Mouse (Mus musculus) cerebellum, adult 2 months (tissue): ENCODE data around the gene Rps3. TPM values are rescaled to one million over a fixed set of nuclear protein-coding genes. Genes with fewer than 3 reads are reported as not detected.

Experiments used
- DNase-seq, 2 experiments: peaks; one replicate each; pipeline ENCODE4 v3.0.0; 2021
- H3K27ac ChIP-seq: fragments of 200-500 bp; 2 replicates; pipeline ENCODE4 v1.5.1; 2012; ENCODE audit warnings: low read length, control low read depth, inconsistent platforms; ENCODE audit not compliant: insufficient read depth
- H3K27me3 ChIP-seq: fragments of 200-500 bp; 2 replicates; pipeline ENCODE4 v1.6.1; 2012; ENCODE audit warnings: inconsistent platforms, mild to moderate bottlenecking, low read length, moderate library complexity; ENCODE audit not compliant: control insufficient read depth, insufficient read depth
- H3K4me1 ChIP-seq: fragments of 200-500 bp; 2 replicates; pipeline ENCODE4 v1.6.1; 2011; ENCODE audit warnings: low read length; ENCODE audit not compliant: control insufficient read depth, insufficient read depth
- H3K4me3 ChIP-seq: fragments of 200-500 bp; replicated peaks from 2 replicates; pipeline ENCODE3; 2011; ENCODE audit warnings: mild to moderate bottlenecking, low read depth, low read length, control low read depth; ENCODE audit not compliant: insufficient read depth
- CTCF ChIP-seq: fragments of 200-500 bp; IDR thresholded peaks from 2 replicates; pipeline ENCODE4 v1.5.1; 2011; ENCODE audit warnings: low read depth, mild to moderate bottlenecking, control low read depth, low read length, moderate library complexity, borderline replicate concordance; ENCODE audit not compliant: insufficient read depth
- POLR2A ChIP-seq: fragments of 200-500 bp; IDR thresholded peaks from 2 replicates; pipeline ENCODE4 v1.6.1; 2011; ENCODE audit warnings: low read length, control low read depth, borderline replicate concordance; ENCODE audit not compliant: insufficient read depth
- WGBS: fragments of 180-500 bp; shearing (Covaris S2); methylation state at CpG from one replicate; pipeline ENCODE4 v1.1.7; 2018; 5-methylcytosine and 5-hydroxymethylcytosine counted together
- polyA plus RNA-seq: library from polyadenylated mRNA; depleted of rRNA; stranded (reverse); fragments of >200 nt; gene quantifications from 2 replicates; pipeline ENCODE4 v1.2.3, GENCODE M21; 2012

Gene Rps3
- polyA plus RNA-seq, 1 experiment = 434 TPM

DNA sequence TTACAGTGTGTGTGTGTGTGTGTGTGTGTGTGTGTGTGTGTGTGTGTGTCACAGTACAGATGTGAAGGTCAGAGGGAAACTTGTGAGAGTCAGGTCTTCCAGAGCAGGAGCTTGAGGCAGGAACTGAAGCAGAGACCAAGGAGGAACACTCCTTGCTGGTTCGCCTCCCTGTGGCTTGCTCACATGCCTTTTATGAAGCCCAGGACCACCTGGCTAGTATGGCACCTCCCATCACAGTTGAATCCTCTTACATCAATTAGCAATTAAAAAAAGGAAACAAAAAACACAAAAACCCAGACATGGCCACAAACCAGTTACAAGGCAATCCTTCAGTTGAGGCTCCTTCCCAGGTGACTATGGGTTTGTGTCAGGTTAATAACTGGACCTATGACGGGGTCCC, 20.4 kb downstream of the Rps3 start:
- Histone ChIP-seq H3K27me3 (no peaks in the 10 kb centered on the region), H3K4me1 (peaks cover 23% of the 10 kb centered on the region), H3K27ac (no peak overlapping the region), H3K4me3 (no peak overlapping the region)
- no peak for DNase-seq
- 91% methylated on average over 2 of the region's 2 CpGs for WGBS
- TF ChIP-seq POLR2A = no peak
- TF ChIP-seq CTCF = no peak

DNA sequence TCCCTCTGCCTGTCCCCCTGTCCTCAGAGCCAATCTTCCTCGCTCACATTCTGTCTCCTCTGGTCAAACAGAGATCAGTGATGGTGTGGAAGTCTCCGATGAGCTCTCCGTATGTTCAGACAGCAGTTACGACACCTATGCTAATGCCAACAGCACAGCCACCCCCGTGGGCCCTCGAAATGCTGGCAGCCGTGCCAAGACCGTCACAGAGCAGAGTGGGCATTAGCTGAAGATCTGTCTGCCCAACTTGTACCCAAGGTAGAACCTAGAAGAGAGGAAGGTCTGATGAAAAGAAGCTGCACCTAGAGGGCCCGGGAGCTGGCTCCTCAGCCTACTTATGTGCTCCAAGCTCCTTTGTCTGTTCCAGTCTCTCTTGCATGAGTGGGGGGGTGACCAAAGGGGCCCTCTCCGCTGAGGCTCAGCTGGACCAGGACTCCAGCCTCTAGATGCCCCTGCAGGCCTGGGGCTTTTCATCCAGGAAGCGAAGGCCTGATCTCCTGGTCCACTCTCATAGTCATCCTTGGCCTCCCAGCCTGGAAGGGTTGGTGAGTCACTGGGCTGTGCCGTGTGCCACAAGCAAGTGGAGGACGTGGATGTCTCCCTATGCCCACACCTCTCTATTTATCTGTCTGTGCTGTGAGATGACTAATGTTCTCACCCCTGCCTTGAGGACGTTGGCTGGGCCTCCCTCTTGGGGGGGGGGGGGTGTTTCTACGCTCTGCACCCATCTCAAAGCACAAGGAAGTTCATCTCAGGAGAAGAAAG, 23.5 kb downstream of the Rps3 start:
- no peaks in the 10 kb centered on the region for H3K27me3 ChIP-seq
- H3K4me1 ChIP-seq = peaks cover 4% of the 10 kb centered on the region
- no peak for DNase-seq
- H3K4me3 ChIP-seq = no peak overlapping the region
- TF ChIP-seq CTCF (no peak), POLR2A (no peak)
- no peak overlapping the region for H3K27ac ChIP-seq
- WGBS = 70% methylated on average over 15 of the region's 15 CpGs

DNA sequence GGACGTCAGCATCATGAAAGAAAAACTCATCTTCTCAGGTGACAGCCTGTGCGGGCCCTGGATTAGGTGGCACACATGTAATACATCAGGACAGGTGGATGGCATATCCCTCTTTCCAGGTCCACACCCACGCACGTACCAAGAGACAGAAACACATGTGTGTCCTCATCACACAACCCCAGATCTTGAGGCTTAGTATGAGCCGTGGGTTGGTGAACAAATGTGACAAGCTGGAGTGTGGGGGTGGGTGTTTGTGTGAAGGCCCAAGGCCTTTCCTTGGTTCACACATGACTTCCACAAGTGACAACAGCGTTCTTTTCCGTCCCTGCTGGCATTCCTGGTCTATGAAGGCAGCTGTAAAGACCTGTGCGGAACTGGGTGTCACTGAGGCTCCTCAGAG, 24.7 kb downstream of the Rps3 start:
- DNase-seq = no peak
- no peak overlapping the region for H3K27ac ChIP-seq
- 0 out of 2 replicates have a peak, but pooled peaks cover 2% of the 10 kb centered on the region for H3K4me1 ChIP-seq
- WGBS = 95% methylated on average over 8 of the region's 8 CpGs
- H3K4me3 ChIP-seq = no peak overlapping the region
- no peaks in the 10 kb centered on the region for H3K27me3 ChIP-seq
- TF ChIP-seq POLR2A (no peak), CTCF (no peak)

DNA sequence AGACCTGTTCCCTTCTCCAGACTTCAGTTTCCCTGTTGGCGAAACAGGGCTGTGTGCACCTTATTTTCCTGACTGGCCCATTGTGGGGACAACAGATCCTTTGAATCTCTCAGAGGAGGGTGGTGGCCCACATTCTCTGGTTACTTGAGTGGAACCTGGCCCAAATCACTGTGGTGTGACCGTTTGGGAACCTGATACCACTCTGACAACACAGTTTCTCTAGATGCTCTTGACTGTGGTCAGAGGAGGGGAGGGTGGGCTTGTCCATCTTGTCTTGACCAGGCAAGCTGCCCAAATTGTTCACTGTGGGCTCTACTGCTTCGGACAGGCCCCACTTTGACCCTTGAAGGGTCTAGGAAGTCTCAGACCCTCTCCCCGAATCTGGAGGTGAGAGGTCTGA, 29.5 kb downstream of the Rps3 start:
- no peak for DNase-seq
- Histone ChIP-seq H3K27me3 (no peaks in the 10 kb centered on the region), H3K27ac (no peak overlapping the region), H3K4me1 (peaks cover 2% of the 10 kb centered on the region; the same call in 1 of the 2 replicates), H3K4me3 (no peak overlapping the region)
- 70% methylated on average over 4 of the region's 4 CpGs for WGBS
- TF ChIP-seq CTCF (no peak), POLR2A (no peak)

DNA sequence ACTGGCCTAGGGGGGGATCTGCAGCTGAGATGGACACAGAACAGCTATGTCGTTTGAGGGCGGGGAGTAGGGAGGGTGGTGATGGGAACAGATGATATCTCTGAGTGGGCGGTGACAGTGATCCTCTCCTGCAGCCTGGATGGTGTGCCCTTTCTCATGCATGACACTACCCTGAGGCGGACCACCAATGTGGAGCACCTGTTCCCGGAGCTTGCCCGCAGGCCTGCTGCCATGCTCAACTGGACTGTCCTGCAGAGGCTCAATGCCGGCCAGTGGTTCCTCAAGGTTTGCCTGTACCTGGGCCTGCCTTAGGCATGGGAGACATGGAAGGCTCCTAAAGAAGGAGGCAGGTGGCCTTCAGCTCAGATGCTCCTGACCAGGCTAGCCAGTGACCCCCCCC, 30.7 kb downstream of the Rps3 start:
- 88% methylated on average over 7 of the region's 7 CpGs for WGBS
- no peak for DNase-seq
- TF ChIP-seq CTCF = no peak
- no peak for TF ChIP-seq POLR2A
- H3K4me3 ChIP-seq = no peak overlapping the region
- no peaks in the 10 kb centered on the region for H3K27me3 ChIP-seq
- peaks cover 2% of the 10 kb centered on the region; the same call in 1 of the 2 replicates for H3K4me1 ChIP-seq
- H3K27ac ChIP-seq = no peak overlapping the region

DNA sequence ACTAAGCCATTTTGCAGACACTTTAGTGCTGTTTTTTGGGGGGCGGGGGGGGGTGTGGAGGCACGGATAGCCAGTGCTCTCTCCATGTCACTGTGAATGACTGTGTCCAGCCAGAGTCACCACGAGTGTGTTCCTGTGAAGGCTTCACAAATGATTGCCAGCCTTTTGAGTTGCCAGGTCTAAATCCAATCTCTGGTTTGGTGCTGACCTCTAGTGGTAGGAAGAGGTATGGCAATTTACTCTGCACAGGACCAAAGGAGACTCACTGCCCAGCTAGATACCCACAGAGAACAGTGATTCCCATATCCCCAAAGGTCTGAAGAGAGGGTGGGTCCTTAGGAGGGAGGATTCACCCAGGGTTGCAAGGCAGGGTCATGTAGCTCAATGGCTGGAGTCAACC, 32.8 kb downstream of the Rps3 start:
- H3K27ac ChIP-seq = no peak overlapping the region
- DNase-seq = peak; percentile 66 to 78
- no peaks in the 10 kb centered on the region for H3K27me3 ChIP-seq
- H3K4me3 ChIP-seq = no peak overlapping the region
- 3% methylated on average over 3 of the region's 3 CpGs for WGBS
- H3K4me1 ChIP-seq = no peaks in the 10 kb centered on the region; the same call in 1 of the 2 replicates
- TF ChIP-seq POLR2A (no peak), CTCF (peak; percentile 92)

DNA sequence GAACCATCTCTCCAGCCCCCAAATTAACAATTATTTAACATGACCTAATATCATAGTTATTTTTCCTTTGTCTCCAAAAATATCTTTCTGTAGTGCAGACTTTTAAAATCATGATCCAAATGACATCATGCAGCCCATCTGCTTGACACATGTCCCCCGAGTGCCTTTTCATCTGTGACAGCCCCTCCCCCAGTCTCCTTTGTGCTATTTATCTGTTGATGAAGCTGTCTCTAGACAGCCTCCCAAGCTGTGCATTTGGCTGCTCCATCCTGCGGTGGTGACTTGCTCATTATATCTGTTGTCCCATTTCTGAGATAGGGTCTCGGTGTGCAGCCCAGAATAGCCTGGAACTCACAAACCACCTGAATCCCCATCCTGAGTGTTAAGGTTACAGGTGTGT, 33.8 kb downstream of the Rps3 start:
- H3K27ac ChIP-seq = no peak overlapping the region
- H3K27me3 ChIP-seq = no peaks in the 10 kb centered on the region
- DNase-seq = no peak
- no peak overlapping the region for H3K4me3 ChIP-seq
- TF ChIP-seq POLR2A (no peak), CTCF (no peak)
- 15% methylated on average over 3 of the region's 3 CpGs for WGBS
- no peaks in the 10 kb centered on the region; the same call in 1 of the 2 replicates for H3K4me1 ChIP-seq

DNA sequence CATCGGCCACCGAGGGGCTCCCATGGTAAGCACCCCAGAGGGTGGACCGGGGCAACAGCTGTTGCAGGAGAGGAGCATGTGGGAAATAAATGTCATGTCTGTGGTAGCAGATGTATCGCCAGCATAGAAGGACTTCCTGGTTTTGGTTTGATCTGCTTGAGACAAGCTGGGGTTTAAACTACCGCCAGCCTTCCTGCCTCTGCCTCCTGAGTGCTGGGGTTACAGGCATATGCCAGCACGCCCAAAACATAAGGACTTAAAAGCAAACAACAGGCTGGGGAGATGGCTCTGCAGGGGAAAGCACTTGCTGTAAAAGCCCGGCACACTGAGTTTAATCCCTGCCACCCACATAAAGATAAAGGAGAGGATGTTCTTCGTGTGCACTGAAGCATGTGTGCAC, 34.5 kb downstream of the Rps3 start:
- H3K4me1 ChIP-seq = no peaks in the 10 kb centered on the region; the same call in 1 of the 2 replicates
- H3K4me3 ChIP-seq = no peak overlapping the region
- 72% methylated on average over 8 of the region's 8 CpGs for WGBS
- no peak for DNase-seq
- no peak overlapping the region for H3K27ac ChIP-seq
- H3K27me3 ChIP-seq = no peaks in the 10 kb centered on the region
- TF ChIP-seq POLR2A (no peak), CTCF (no peak)
